Mouse (Mus musculus) hindbrain, embryonic 15.5 days (tissue): Measurements from ENCODE around the gene Slc25a39. TPM values are rescaled to one million over a fixed set of nuclear protein-coding genes. Genes with fewer than 3 reads are reported as not detected.

Experiments used
- ATAC-seq: fragments of 200-750 bp; cut with Nextera tagmentation; 2 replicates; pipeline ENCODE4 v1.8.0; 2017; ENCODE audit warnings: low read depth, moderate number of reproducible peaks, moderate TSS enrichment; ENCODE audit not compliant: low FRiP score
- H3K27ac ChIP-seq: fragments of 300-500 bp; sonication (generic); replicated peaks from 2 replicates; pipeline ENCODE4 v1.5.1; 2015; ENCODE audit warnings: mild to moderate bottlenecking, inconsistent platforms
- H3K27me3 ChIP-seq: fragments of 300-500 bp; sonication (generic); 2 replicates; pipeline ENCODE4 v1.6.1; 2015; ENCODE audit warnings: control low read depth, inconsistent platforms
- H3K36me3 ChIP-seq: fragments of 300-500 bp; sonication (generic); 2 replicates; pipeline ENCODE4 v1.6.1; 2015; ENCODE audit warnings: control low read depth, inconsistent platforms
- H3K4me1 ChIP-seq: fragments of 300-500 bp; sonication (generic); replicated peaks from 2 replicates; pipeline ENCODE4 v1.6.1; 2015; ENCODE audit warnings: control low read depth, inconsistent platforms
- H3K4me2 ChIP-seq: fragments of 300-500 bp; sonication (generic); 2 replicates; pipeline ENCODE4 v1.6.1; 2015; ENCODE audit warnings: moderate library complexity, mild to moderate bottlenecking, inconsistent platforms
- H3K4me3 ChIP-seq: fragments of 300-500 bp; sonication (generic); 2 replicates; pipeline ENCODE4 v1.5.1; 2015; ENCODE audit warnings: mild to moderate bottlenecking, inconsistent platforms
- H3K9ac ChIP-seq: fragments of 300-500 bp; sonication (generic); 2 replicates; pipeline ENCODE4 v1.6.1; 2015; ENCODE audit warnings: inconsistent platforms
- H3K9me3 ChIP-seq: fragments of 300-500 bp; sonication (generic); 2 replicates; pipeline ENCODE4 v1.6.1; 2016; ENCODE audit warnings: control low read depth, inconsistent platforms
- WGBS: fragments of 180-500 bp; shearing (Covaris S2); methylation state at CpG from one replicate; pipeline ENCODE4 v1.1.7; 2015; 5-methylcytosine and 5-hydroxymethylcytosine counted together
- polyA plus RNA-seq: library from polyadenylated mRNA; unstranded; fragments of >200 nt; fragmentation: Nextera tagmentation; extraction: Ambion mirVana; gene quantifications from 2 replicates; pipeline ENCODE4 v1.2.1, GENCODE M21; 2015

Slc25a39 gene
- polyA plus RNA-seq: 167 and 168 TPM in 2 replicates

DNA sequence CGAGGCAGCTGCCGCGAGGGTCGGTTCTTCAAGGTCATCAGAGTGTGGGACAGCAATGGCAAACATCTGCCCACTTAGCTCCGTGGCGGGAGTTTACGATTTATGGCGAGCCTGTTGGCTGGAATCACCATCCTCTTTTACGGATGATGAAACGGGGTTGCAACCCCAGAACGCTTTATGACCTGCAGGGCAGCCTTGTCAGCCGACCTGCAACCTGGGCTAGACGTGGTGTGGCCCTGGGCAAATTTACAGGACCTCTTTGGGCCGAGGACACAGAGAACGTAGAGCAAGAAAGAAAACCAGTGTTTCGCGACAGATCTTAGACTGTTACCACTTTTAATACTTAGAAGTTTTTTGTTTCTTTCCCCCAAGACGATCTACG is at the start of gene Slc25a39:
Slc25a39 (minus strand) TSS at position 113 of the 382 bp plus-strand sequence.
- Histone ChIP-seq H3K36me3 (peaks cover 13% of the 10 kb centered on the region), H3K27me3 (no peaks in the 10 kb centered on the region), H3K9me3 (no peaks in the 10 kb centered on the region), H3K9ac (peak within 1 kb of the TSS; percentile 72), H3K4me2 (peak within 1 kb of the TSS; percentile 82), H3K4me1 (peaks cover 38% of the 10 kb centered on the region), H3K27ac (peak within 1 kb of the TSS; percentile 85), H3K4me3 (peak within 1 kb of the TSS; percentile 66)
- WGBS: under 1% methylated on average over 19 of the region's 19 CpGs
- no peak for ATAC-seq

DNA sequence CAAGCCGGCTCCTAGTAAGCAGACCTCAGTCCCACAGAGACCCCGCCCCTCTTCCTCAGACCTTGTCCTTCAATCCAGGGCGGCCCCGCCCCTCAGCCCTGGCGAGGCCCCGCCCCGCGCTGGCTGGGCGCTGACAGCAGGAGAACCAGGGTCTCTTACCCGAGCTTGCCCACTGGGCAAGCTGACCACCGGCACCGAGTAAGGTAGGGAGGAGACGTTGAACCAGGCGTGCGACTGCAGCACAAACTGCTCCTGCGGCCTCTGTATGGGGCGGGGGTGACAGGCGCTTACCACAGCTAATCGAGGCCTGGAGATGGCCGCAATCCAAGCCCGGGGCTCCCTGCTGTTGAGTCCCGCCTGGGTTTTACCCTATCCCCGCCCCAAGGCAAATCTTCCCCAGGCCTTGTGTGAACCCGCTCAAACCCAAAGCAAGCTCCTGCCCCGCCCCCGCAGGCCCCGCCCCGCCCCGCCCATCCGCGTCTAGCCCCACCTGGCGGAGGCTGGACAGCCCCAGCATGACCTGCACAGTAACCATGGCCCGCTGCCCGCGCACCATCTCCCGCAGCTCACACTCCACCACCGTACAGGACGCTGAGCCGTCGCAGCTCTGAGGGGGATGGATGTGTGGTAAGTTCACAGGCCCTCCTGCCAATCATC is 48.1 kb upstream of the Slc25a39 start:
- WGBS: under 1% methylated on average over 38 of the region's 40 CpGs
- Histone ChIP-seq H3K4me3 (peak overlapping the region; percentile 59), H3K4me2 (peak overlapping the region; percentile 98), H3K27ac (peak overlapping the region; percentile 78), H3K27me3 (0 out of 2 replicates have a peak, but pooled peaks cover 10% of the 10 kb centered on the region), H3K9ac (peak overlapping the region; percentile 67), H3K4me1 (peaks cover 21% of the 10 kb centered on the region), H3K36me3 (no peaks in the 10 kb centered on the region), H3K9me3 (no peaks in the 10 kb centered on the region)
- peak; percentile 85 for ATAC-seq

- Histone ChIP-seq H3K27ac (no peak overlapping the region), H3K27me3 (0 out of 2 replicates have a peak, but pooled peaks cover 10% of the 10 kb centered on the region), H3K4me3 (no peak overlapping the region), H3K4me1 (peaks cover 28% of the 10 kb centered on the region), H3K9ac (no peak overlapping the region), H3K9me3 (no peaks in the 10 kb centered on the region), H3K36me3 (no peaks in the 10 kb centered on the region), H3K4me2 (no peak overlapping the region)
- ATAC-seq: no peak
- 26% methylated on average over 10 of the region's 10 CpGs for WGBS
Observed at GRCm38 (mm10) chr11:102453131-102453530, 45.4 kb upstream of the Slc25a39 start.

- H3K9me3 ChIP-seq: no peaks in the 10 kb centered on the region
- H3K9ac ChIP-seq: no peak overlapping the region
- H3K27me3 ChIP-seq: 0 out of 2 replicates have a peak, but pooled peaks cover 4% of the 10 kb centered on the region
- H3K4me1 ChIP-seq: peaks cover 34% of the 10 kb centered on the region
- H3K36me3 ChIP-seq: no peaks in the 10 kb centered on the region
- no peak for ATAC-seq
- no peak overlapping the region for H3K27ac ChIP-seq
- WGBS: 50% methylated on average over 17 of the region's 17 CpGs
- H3K4me2 ChIP-seq: no peak overlapping the region
- no peak overlapping the region for H3K4me3 ChIP-seq
Observed at GRCm38 (mm10) chr11:102449043-102450008, 41.6 kb upstream of the Slc25a39 start.

- Histone ChIP-seq H3K27ac (peak overlapping the region; percentile 99; the same call in 1 of the 2 replicates), H3K4me2 (peak overlapping the region; percentile 65), H3K9ac (no peak overlapping the region), H3K9me3 (no peaks in the 10 kb centered on the region), H3K4me3 (peak overlapping the region; percentile 72), H3K27me3 (0 out of 2 replicates have a peak, but pooled peaks cover 3% of the 10 kb centered on the region), H3K4me1 (peaks cover 42% of the 10 kb centered on the region), H3K36me3 (peaks cover 6% of the 10 kb centered on the region; the same call in 1 of the 2 replicates)
- no peak for ATAC-seq
- WGBS: 19% methylated on average over 8 of the region's 8 CpGs
Observed at GRCm38 (mm10) chr11:102448327-102448726, 40.6 kb upstream of the Slc25a39 start.

DNA sequence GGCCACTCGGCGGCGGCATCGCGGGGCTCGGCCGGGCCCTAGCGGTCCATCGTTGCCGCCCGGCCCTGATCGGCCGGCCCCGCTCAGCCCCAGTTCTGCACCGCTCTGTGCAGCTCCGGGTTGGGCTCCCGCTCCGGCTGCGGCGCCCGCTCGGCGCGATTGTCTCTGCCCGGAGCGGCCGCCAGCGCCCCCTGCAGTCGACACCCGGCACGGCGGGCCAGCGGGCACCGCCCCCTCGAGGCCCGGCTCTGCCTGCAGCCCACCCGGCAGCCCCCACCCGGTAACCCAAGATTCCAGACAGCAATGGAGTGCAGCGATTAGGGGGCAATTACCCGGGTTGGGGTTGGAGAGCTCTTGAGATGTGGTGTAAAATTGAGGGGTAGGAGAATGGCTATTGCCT is 39.8 kb upstream of the Slc25a39 start, which contains the start of gene Fam171a2:
Fam171a2 (minus strand) TSS at position 186 of the 400 bp plus-strand sequence.
- H3K4me2 ChIP-seq: peak within 1 kb of the TSS; percentile 65
- H3K4me1 ChIP-seq: peaks cover 42% of the 10 kb centered on the region
- under 1% methylated on average over 38 of the region's 40 CpGs for WGBS
- peak within 1 kb of the TSS; percentile 72 for H3K4me3 ChIP-seq
- ATAC-seq: peak; percentile 74
- H3K9me3 ChIP-seq: no peaks in the 10 kb centered on the region
- peak within 1 kb of the TSS; percentile 99 for H3K27ac ChIP-seq
- 0 out of 2 replicates have a peak, but pooled peaks cover 3% of the 10 kb centered on the region for H3K27me3 ChIP-seq
- peaks cover 12% of the 10 kb centered on the region for H3K36me3 ChIP-seq
- H3K9ac ChIP-seq: peak within 1 kb of the TSS; percentile 97

DNA sequence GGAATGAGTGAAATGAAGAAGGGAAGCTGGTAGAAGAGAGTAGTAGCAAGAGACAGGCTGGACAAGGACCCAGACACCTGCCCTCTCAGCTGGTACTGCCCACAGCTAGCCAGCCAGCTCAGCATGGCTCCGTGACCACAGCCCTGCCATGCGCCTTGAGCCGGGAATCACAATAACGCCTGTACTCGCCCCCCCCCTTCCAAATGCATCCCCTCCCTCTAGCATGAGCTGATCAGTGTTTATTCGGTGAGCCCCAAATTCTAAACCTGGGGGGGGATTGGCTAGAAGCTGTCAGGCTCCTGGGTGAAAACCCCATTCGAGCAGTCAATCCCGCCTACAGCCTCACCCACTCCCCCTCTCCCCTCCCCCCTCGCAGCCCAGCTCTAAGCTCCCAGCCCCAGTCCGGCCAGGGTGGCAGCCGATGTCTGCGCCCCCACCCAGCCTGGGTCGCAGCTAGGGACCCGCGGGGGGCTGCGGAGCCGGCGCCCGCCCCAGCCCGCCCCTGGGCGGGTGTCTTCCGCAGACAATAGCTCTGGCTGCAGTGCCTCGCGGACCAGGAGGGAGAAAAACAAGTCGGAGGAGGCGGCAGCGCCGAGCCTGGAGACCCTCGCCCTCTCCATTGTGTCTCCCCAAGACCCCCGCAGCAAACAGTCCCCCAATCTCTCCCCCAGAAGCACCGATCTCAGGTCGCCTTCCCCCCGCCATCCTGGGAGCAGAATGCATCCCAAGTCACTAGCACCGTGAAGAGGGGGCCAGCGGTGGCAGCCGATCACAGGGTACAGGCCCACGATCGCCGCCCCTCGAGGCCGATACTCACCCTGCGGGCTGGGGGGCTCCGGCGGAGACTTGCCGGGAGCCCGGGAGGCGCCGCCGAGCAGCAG is 39.1 kb upstream of the Slc25a39 start:
- peaks cover 42% of the 10 kb centered on the region for H3K4me1 ChIP-seq
- peaks cover 17% of the 10 kb centered on the region for H3K36me3 ChIP-seq
- peak overlapping the region; percentile 99 for H3K27ac ChIP-seq
- H3K4me2 ChIP-seq: peak overlapping the region; percentile 65
- peak overlapping the region; percentile 97 for H3K9ac ChIP-seq
- under 1% methylated on average over 46 of the region's 49 CpGs for WGBS
- no peaks in the 10 kb centered on the region for H3K27me3 ChIP-seq
- peak overlapping the region; percentile 72 for H3K4me3 ChIP-seq
- no peaks in the 10 kb centered on the region for H3K9me3 ChIP-seq
- peak; percentile 68 for ATAC-seq

DNA sequence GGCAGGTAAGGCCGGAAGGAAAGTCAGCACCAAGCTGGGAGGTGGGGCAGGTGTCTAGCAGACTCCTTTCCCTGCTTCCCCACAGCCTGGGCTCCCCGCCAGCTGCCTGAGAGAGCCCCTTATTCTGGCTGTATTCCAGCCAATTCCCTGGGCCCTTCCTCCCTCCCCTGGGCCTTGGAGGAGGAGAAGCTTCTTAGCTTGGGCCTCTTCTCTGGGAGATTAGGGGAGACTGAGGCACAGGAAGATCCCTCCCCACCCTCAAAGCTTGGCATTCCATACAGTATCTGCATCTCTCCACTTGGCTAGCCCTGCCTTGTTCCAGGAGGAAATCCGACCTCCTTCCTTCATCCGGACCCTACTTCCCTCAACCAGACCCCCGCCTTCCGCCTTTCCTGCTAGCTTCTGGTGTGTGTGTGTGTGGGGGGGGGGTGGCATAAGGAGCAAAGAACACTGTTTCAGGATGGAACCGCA is 38.2 kb upstream of the Slc25a39 start:
- Histone ChIP-seq H3K4me3 (peak overlapping the region; percentile 72), H3K9ac (peak overlapping the region; percentile 97), H3K4me1 (peaks cover 42% of the 10 kb centered on the region), H3K27me3 (no peaks in the 10 kb centered on the region), H3K27ac (peak overlapping the region; percentile 99), H3K4me2 (peak overlapping the region; percentile 65), H3K36me3 (peaks cover 21% of the 10 kb centered on the region), H3K9me3 (no peaks in the 10 kb centered on the region)
- 5% methylated on average over 7 of the region's 7 CpGs for WGBS
- peak; percentile 21 for ATAC-seq

GRCm38 (mm10) chr11:102445264-102445890 is 37.6 kb upstream of the Slc25a39 start:
- ATAC-seq: no peak
- WGBS: 7% methylated on average over 10 of the region's 10 CpGs
- H3K9ac ChIP-seq: peak overlapping the region; percentile 97
- H3K4me2 ChIP-seq: peak overlapping the region; percentile 65
- H3K9me3 ChIP-seq: no peaks in the 10 kb centered on the region
- H3K4me1 ChIP-seq: peaks cover 42% of the 10 kb centered on the region
- peaks cover 25% of the 10 kb centered on the region for H3K36me3 ChIP-seq
- peak overlapping the region; percentile 72 for H3K4me3 ChIP-seq
- H3K27me3 ChIP-seq: no peaks in the 10 kb centered on the region
- peak overlapping the region; percentile 99 for H3K27ac ChIP-seq

DNA sequence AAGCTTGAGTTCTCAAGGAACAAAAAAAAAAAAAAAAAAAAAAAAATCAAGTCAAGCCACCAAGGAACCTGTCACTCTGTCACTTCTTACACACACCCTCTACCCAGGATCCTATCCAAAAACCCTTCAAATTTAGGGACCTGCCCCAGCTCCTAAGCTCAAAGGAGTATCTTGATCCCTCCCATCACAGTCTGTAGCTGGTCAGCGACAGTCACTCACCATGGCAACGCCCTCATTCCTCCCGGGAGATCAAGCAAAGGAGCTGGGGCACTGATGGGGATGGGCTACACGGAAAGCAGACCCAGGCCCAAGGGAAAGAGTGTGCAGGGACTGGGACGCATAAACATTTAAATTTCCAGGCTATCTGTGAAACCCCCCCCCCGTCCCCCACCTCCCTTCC is 37.0 kb upstream of the Slc25a39 start:
- no peaks in the 10 kb centered on the region for H3K9me3 ChIP-seq
- peaks cover 42% of the 10 kb centered on the region for H3K4me1 ChIP-seq
- H3K27me3 ChIP-seq: no peaks in the 10 kb centered on the region
- WGBS: 3% methylated on average over 6 of the region's 6 CpGs
- H3K4me2 ChIP-seq: peak overlapping the region; percentile 65
- peak overlapping the region; percentile 99; the same call in 1 of the 2 replicates for H3K27ac ChIP-seq
- ATAC-seq: no peak
- peak overlapping the region; percentile 97; the same call in 1 of the 2 replicates for H3K9ac ChIP-seq
- peak overlapping the region; percentile 72 for H3K4me3 ChIP-seq
- H3K36me3 ChIP-seq: peaks cover 31% of the 10 kb centered on the region
